Mouse (Mus musculus): ENCODE results near the gene Abraxas1. TPM values are rescaled to one million over a fixed set of nuclear protein-coding genes. Genes with fewer than 3 reads are reported as not detected.

Abraxas1 gene
- 1 to 10 TPM; 2.7 to 8.7 TPM for total RNA-seq (2023)

GRCm38 (mm10) chr5:100820483-100821184, at the start of gene Abraxas1:
Gene Abraxas1 (minus strand): TSS chr5:100820965.

GRCm38 (mm10) chr5:100845485-100845847, 24.7 kb upstream of the Abraxas1 start, which contains the start of gene Gpat3:
Gene Gpat3 (plus strand): TSS chr5:100845713.

GRCm38 (mm10) chr5:100798165-100798860, 22.5 kb downstream of the Abraxas1 start, which contains the start of the genes Helq and Mrps18c:
Gene Helq (minus strand): TSS chr5:100798598.
Gene Mrps18c (plus strand): TSS chr5:100798627.

Other genes with a start within 250 kb of the Abraxas1 start
- gene Plac8, start 248.7 kb downstream of the Abraxas1 start, total RNA-seq (2023) = 100 to 1,000 TPM; 610 to 718 TPM
- gene Coq2, start 145.8 kb downstream of the Abraxas1 start, total RNA-seq (2023) = 10 to 100 TPM; 15.5 to 16.6 TPM
- 10 to 100 TPM; 17.7 to 22.6 TPM for gene Hpse, start 101.2 kb downstream of the Abraxas1 start, total RNA-seq (2023)
- gene Helq, start 22.4 kb downstream of the Abraxas1 start, total RNA-seq (2023) = 1 to 10 TPM; 8.0 to 9.8 TPM
- gene Mrps18c, start 22.3 kb downstream of the Abraxas1 start, total RNA-seq (2023) = 10 to 100 TPM; 60.3 to 70.1 TPM
- 10 to 100 TPM; 13.1 to 17.1 TPM for gene Gpat3, start 24.7 kb upstream of the Abraxas1 start, total RNA-seq (2023)